Mouse (Mus musculus): ENCODE measurements around the gene Slc13a4.

GRCm38 (mm10) chr6:35268711-35269110 lies 39.2 kb downstream of the Slc13a4 start:
- TF ChIP-seq CTCF (IDR thresholded peaks at IDR 0.05; ENCODE audit: low read depth) (no peak), EP300 (optimal IDR thresholded peaks at IDR 0.05) (no peak)

All from stomach, postnatal 0 days (tissue).